Mouse (Mus musculus): ENCODE data around the gene Gm5478.
"Not testable (repeated sequence)": the region's sequence is repeated elsewhere in the genome, so short reads cannot be mapped to it uniquely, and the experiment has no call there.

The Gm5478 gene

GRCm38 (mm10) chr15:101647280-101647679 lies at the start of gene Gm5478:
TSS of gene Gm5478 (minus strand) at chr15:101647380.
- no peak for DNase-seq (ENCODE audit: low read depth, low spot score)

DNA sequence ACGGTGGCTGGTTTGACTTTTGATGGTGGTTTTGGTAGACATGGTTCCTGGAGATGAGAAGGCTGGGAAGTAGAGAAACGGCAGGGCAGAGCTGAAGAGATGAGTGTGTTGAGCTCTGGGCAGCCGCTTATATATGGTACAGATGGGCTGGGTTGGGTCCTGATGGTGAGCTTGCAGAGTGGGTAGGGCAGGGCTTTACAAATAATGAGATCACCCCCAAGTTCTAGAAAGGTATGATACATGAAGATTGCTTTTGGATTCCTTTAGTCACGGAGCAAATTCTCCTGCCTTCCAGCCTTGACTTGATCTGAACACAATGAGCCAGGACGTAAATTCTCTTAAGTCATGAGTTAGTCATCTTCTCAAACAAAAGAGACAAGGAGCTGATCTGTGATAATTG lies 47.0 kb upstream of the Gm5478 start, which contains the start of gene Krt6a:
Krt6a (minus strand) TSS at position 101 of the 400 bp plus-strand sequence.
- no peak for DNase-seq (ENCODE audit: low read depth, low spot score)

- DNase-seq (ENCODE audit: low read depth, low spot score), result not testable (repeated sequence)
Measured at GRCm38 (mm10) chr15:101690460-101690859, 43.3 kb upstream of the Gm5478 start.

DNA sequence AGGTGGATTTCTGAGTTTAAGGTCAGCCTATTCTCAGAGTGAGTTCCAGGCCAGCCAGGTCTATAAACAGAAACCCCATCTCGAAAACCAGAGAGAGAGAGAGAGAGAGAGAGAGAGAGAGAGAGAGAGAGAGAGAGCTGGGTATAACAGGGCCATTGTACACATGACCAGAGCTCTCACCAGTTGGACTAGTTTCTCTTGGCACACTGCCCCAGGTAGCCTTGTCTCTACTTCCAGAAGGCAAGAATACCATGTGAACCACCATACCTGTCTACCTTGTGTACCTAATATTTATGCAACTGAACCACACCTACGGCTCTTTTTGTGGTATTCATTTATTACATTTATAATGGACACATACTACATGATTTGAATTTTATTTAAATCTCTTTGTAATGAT lies 41.0 kb upstream of the Gm5478 start:
- no peak for DNase-seq (ENCODE audit: low read depth, low spot score)

GRCm38 (mm10) chr15:101680187-101680586 lies 33.0 kb upstream of the Gm5478 start, which contains the start of gene Krt6b:
TSS of gene Krt6b (minus strand) at chr15:101680287.
- no peak for DNase-seq (ENCODE audit: low read depth, low spot score)

DNA sequence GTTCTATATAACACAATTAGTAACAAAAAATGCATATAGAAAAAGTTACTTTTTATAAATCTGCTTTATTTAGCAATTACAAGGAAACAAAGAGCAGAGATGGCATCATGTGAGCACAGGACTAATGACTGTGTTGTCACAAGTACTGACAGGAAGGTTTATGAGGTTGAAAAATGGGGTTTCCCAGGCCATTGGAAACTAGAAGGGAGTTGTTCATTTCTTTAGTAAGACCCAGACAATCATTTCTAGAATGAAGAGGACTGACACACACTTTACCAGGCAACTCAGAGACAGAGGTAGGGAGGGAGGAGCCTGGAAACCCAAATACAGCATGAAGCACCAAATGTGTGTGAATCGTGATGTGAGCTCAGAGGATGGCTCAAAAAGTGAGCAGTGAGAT lies 28.8 kb upstream of the Gm5478 start:
- no peak for DNase-seq (ENCODE audit: low read depth, low spot score)

- DNase-seq (ENCODE audit: low read depth, low spot score), result no peak
Measured at GRCm38 (mm10) chr15:101652736-101653265, 5.6 kb upstream of the Gm5478 start.

DNA sequence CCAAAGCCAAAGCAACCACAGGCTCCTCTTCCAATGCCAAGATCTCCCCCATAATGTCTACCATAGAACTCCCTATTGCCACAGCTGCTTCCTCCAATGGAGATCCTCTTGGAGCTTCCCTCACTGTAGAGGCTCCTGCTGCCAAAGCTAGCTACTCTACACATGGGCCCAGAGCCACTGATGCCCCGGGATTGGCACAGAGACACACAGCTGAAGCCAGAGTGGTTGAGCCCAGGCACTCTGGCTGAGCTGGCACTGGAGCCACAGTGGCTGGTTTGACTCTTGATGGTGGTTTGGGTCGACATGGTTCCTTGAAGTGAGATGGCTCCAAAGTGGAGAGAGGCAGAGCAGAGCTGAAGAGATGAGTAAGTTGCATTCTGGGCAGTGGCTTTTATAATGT lies 19.3 kb downstream of the Gm5478 start, which contains the start of gene Gm5414:
Gm5414 (minus strand) TSS at position 305 of the 400 bp plus-strand sequence.
- no peak for DNase-seq (ENCODE audit: low read depth, low spot score)

GRCm38 (mm10) chr15:101599123-101599522 lies 48.1 kb downstream of the Gm5478 start:
- DNase-seq (ENCODE audit: low read depth, low spot score), result no peak

Measured in CD4-positive, CD25-positive, alpha-beta regulatory T cell, adult 2 months (primary cell).